Mouse (Mus musculus) CD8-positive naive resting alpha-beta T cell, adult 57 days (primary cell): ENCODE measurements around the gene Serpinb6e. TPM values are rescaled to one million over a fixed set of nuclear protein-coding genes. Genes with fewer than 3 reads are reported as not detected.

Experiments
- total RNA-seq: library from RNA; stranded (reverse); gene quantifications from one replicate; pipeline ENCODE4 v1.2.4, GENCODE M21; 2023

Serpinb6e gene
- total RNA-seq, result not detected

DNA sequence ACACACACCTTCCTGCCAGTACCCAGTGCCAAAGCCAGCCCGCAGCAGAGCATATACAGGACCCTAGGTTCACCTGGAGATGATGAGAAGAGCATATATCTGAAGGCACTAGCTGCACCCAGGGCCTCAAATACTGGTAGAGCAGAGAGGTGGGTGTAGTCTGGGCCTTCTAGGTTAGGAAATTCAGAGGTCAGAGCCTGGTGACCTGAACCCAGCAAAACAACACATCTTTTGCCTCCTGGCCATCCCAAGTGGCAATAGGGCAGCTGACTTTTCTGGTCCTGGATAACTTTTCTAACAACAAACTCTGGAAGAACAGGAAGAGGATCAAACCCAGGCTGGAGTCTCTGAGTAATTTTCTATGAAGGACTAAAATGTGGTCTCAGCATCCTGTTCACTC lies at the start of gene Serpinb6e:
Gene Serpinb6e, minus strand, starts transcription at position 101 of the 400 bp plus-strand sequence.

Other genes with a start within 250 kb of the Serpinb6e start
- not detected for gene Serpinb6d, start 182.0 kb downstream of the Serpinb6e start, total RNA-seq
- gene Serpinb6c, start 62.3 kb upstream of the Serpinb6e start, total RNA-seq, result not detected
- 2.8 TPM for gene Nqo2, start 121.3 kb upstream of the Serpinb6e start, total RNA-seq
- 74.5 TPM for gene Ripk1, start 159.0 kb upstream of the Serpinb6e start, total RNA-seq
- gene Serpinb6a, start 159.4 kb upstream of the Serpinb6e start, total RNA-seq, result 12.4 TPM
- gene Bphl, start 194.2 kb upstream of the Serpinb6e start, total RNA-seq, result 10.9 TPM
- gene Tubb2a, start 234.6 kb upstream of the Serpinb6e start, total RNA-seq, result 42.0 TPM